Mouse (Mus musculus) hematopoietic multipotent progenitor cell, adult 10-12 weeks (in vitro differentiated cells): ENCODE results near the gene Emp2. TPM values are rescaled to one million over a fixed set of nuclear protein-coding genes. Genes with fewer than 3 reads are reported as not detected.

Source experiments
- polyA plus RNA-seq: library from polyadenylated mRNA; stranded (reverse); fragments of >175 nt; gene quantifications from 2 replicates; pipeline ENCODE4 v1.2.3, GENCODE M21; 2012; ENCODE audit warnings: low replicate concordance

The Emp2 gene
- 0.24 TPM in 1 of 2 replicates, not detected in the other for polyA plus RNA-seq

DNA sequence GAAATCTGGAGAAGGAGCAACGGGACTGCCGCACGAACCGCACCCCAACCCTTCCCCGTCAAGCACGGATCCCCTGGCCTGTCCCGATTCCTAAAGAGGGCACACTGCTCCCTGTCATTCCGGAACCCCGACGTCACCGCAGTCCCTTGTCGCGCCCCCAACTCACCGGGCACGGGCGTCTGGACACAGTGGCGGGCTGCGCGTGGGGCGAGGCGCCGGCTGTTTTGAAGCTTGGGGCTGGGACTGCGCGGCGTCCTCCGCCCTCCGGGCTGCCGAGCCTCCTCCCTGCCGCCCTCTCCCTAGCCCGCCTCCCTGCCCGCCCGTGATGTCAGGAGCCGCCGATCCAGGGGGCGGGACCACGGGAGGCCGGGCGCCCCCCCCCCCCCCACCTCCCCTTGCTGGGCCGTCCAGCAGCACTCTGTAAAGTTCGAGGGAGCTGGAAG lies at the start of gene Emp2:
TSS of gene Emp2 (minus strand) at position 323 of the 443 bp plus-strand sequence.

Other genes starting within 250 kb of the Emp2 start
- gene Rpl39l, start 143.7 kb downstream of the Emp2 start, polyA plus RNA-seq: 0.47 and 0.90 TPM in 2 replicates
- gene Atf7ip2, start 121.3 kb downstream of the Emp2 start, polyA plus RNA-seq: not detected in 2 replicates
- 0.08 TPM in 1 of 2 replicates, not detected in the other for gene Tekt5, start 81.5 kb upstream of the Emp2 start, polyA plus RNA-seq
- 33.6 and 35.0 TPM in 2 replicates for gene Nubp1, start 98.0 kb upstream of the Emp2 start, polyA plus RNA-seq
- not detected in 2 replicates for gene Tvp23a, start 133.4 kb upstream of the Emp2 start, polyA plus RNA-seq
- gene Ciita, start 166.1 kb upstream of the Emp2 start, polyA plus RNA-seq: 103 and 142 TPM in 2 replicates
- gene Dexi, start 229.1 kb upstream of the Emp2 start, polyA plus RNA-seq: 39.2 and 96.3 TPM in 2 replicates
- gene Clec16a, start 231.4 kb upstream of the Emp2 start, polyA plus RNA-seq: 19.6 and 27.6 TPM in 2 replicates